Mouse (Mus musculus) neural tube, embryonic 11.5 days (tissue): Measurements from ENCODE around the gene Ccnt2. TPM values are rescaled to one million over a fixed set of nuclear protein-coding genes. Genes with fewer than 3 reads are reported as not detected.
"Not testable (repeated sequence)": the region's sequence is repeated elsewhere in the genome, so short reads cannot be mapped to it uniquely, and the experiment has no call there.

ENCODE experiments used
- ATAC-seq: fragments of 200-750 bp; cut with Nextera tagmentation; 2 replicates; pipeline ENCODE4 v1.8.0; 2017; ENCODE audit warnings: moderate number of reproducible peaks, mild to moderate bottlenecking, moderate TSS enrichment, moderate library complexity; ENCODE audit not compliant: insufficient read depth, low FRiP score, low TSS enrichment
- DNase-seq: peaks from one replicate; pipeline ENCODE4 v3.0.0-alpha.2; 2015; ENCODE audit warnings: low spot score
- H3K27ac ChIP-seq: fragments of 300-500 bp; sonication (generic); 2 replicates; pipeline ENCODE4 v1.5.1; 2014; ENCODE audit warnings: low read depth, mild to moderate bottlenecking, low read length
- H3K27me3 ChIP-seq: fragments of 300-500 bp; sonication (generic); 2 replicates; pipeline ENCODE4 v1.6.1; 2014; ENCODE audit warnings: mild to moderate bottlenecking, low read length, mixed read lengths; ENCODE audit not compliant: control insufficient read depth, insufficient read depth
- H3K36me3 ChIP-seq: fragments of 300-500 bp; sonication (generic); 2 replicates; pipeline ENCODE4 v1.6.1; 2014; ENCODE audit warnings: mild to moderate bottlenecking, low read length, moderate library complexity, mixed read lengths; ENCODE audit not compliant: control insufficient read depth, insufficient read depth
- H3K4me1 ChIP-seq: fragments of 300-500 bp; sonication (generic); 2 replicates; pipeline ENCODE4 v1.6.1; 2014; ENCODE audit warnings: low read length, mixed read lengths; ENCODE audit not compliant: control insufficient read depth, insufficient read depth
- H3K4me2 ChIP-seq: fragments of 300-500 bp; sonication (generic); 2 replicates; pipeline ENCODE4 v1.6.1; 2014; ENCODE audit warnings: low read depth, mild to moderate bottlenecking, moderate library complexity
- H3K4me3 ChIP-seq: fragments of 300-500 bp; sonication (generic); 2 replicates; pipeline ENCODE4 v1.5.1; 2014; ENCODE audit warnings: low read depth, low read length
- H3K9ac ChIP-seq: fragments of 300-500 bp; sonication (generic); 2 replicates; pipeline ENCODE4 v1.6.1; 2014; ENCODE audit warnings: mild to moderate bottlenecking, low read length
- H3K9me3 ChIP-seq: fragments of 300-500 bp; sonication (generic); 2 replicates; pipeline ENCODE4 v1.6.1; 2016; ENCODE audit warnings: low read length; ENCODE audit not compliant: control insufficient read depth
- WGBS: fragments of 180-500 bp; shearing (Covaris S2); extraction: QIAGEN DNeasy Blood & Tissue Kit; methylation state at CpG from one replicate; pipeline ENCODE4 v1.1.7; 2014; 5-methylcytosine and 5-hydroxymethylcytosine counted together
- polyA plus RNA-seq: library from polyadenylated mRNA; unstranded; fragments of >200 nt; fragmentation: Nextera tagmentation; extraction: Ambion mirVana; gene quantifications from 2 replicates; pipeline ENCODE4 v1.2.1, GENCODE M21; 2014

The Ccnt2 gene
- polyA plus RNA-seq, 1 experiment from 2014 or later: 93.1 TPM

DNA sequence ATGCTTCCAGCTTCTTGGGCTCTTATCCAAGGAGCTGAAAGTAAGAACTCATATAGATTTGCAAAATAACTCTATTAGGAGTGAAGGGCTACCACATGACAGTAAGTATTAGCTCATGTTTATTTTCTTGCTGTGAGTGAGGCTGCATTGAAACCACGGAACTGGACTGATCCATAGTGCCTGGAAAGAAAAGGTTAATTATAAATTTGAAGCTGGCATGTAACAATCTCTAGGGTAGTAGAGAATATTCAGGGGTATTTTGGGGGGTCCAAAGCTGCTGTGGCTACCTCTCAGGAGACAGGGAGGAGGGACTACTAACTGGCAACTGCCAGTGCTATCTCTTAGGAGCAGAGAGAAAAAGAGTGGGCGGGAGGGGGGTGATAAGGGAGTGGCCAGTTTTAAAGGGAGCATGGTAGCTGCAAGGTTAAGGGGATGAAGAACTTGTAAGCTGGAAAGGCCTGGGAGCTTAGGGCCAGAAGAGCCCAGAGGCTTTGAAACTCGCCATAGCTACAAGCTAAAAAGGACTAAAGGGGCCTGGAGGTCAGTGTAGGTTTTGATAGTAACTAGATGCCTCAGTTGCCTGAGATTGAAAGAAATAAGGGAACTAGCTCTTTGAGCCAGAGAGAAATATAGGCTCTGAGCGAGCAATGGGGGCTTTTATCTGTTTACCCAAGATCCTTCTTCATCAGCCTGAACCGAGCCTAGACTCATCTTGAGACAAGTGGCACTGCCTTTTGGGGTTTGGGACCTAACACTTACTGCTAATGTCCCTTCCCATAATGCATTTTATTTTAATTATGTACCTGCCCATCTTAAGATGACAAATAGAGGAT lies 17.4 kb upstream of the Ccnt2 start:
- WGBS: 82% methylated on average over 5 of the region's 5 CpGs
- Histone ChIP-seq H3K27me3 (no peaks in the 10 kb centered on the region), H3K4me3 (no peak overlapping the region), H3K4me1 (no peaks in the 10 kb centered on the region), H3K9me3 (no peaks in the 10 kb centered on the region), H3K27ac (no peak overlapping the region), H3K9ac (no peak overlapping the region), H3K36me3 (no peaks in the 10 kb centered on the region), H3K4me2 (no peak overlapping the region)
- DNase-seq (no peak), ATAC-seq (no peak)

DNA sequence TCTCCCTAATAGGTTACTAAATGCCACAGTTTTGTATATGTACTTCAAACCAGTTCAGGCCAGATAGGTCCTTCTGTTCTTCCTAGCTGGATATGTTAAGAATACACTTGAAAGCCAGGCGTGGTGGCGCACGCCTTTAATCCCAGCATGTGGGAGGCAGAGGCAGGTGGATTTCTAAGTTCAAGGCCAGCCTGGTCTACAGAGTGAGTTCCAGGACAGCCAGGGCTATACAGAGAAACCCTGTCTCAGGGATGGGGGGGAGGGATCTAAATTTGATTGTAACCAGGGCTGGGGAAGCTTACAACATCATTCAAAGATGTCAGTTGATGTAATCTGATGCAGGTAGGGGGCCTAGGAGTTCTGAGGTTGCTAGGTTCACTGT lies 16.8 kb upstream of the Ccnt2 start:
- H3K4me1 ChIP-seq, H3K4me2 ChIP-seq, ATAC-seq, H3K27ac ChIP-seq, H3K9ac ChIP-seq, H3K27me3 ChIP-seq, DNase-seq, H3K36me3 ChIP-seq, H3K9me3 ChIP-seq, H3K4me3 ChIP-seq: not testable (repeated sequence)
- 87% methylated on average over 3 of the region's 3 CpGs for WGBS

DNA sequence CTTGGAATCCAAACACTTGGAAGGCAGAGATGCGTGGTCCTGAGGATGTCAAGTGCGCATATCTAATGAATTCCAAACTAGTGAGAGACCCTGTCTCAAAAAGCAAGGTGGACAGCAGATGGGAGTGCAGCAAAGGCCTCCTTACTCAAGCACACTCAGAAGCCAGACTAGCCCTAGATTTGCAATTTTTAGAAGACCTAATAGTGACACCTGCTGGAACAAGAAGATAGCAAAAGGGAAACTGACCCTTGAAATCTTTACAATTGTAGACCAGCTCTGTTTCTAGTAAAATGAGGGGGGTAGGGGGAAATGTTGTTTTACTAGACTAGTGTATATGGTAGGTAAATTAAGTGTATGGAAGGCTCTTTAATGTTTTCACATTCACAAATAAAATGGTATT lies 8.5 kb upstream of the Ccnt2 start:
- WGBS: 71% methylated on average over 2 of the region's 2 CpGs
- Histone ChIP-seq H3K4me2 (no peak overlapping the region), H3K4me1 (no peaks in the 10 kb centered on the region), H3K27ac (no peak overlapping the region), H3K36me3 (no peaks in the 10 kb centered on the region), H3K9me3 (no peaks in the 10 kb centered on the region), H3K27me3 (no peaks in the 10 kb centered on the region), H3K9ac (no peak overlapping the region), H3K4me3 (no peak overlapping the region)
- ATAC-seq: no peak
- no peak for DNase-seq

DNA sequence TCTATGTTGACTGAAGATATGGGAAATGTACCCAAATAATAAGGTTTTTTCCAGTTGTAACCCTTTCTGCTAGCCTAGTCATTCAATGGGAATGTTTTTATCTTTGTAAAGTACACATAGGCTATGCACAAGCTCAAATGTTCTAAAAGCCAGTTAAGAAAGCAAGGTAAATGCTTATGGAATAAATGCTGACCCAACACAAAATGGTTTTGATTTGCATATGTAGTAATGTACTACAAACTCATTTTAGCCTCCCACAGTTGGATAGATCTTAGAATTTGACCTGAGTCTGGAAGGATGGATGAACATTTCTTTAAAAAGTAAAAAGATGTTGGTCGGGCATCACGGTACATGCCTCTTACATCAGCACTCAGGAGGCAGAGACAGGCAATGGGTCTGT lies 7.2 kb upstream of the Ccnt2 start:
- no peaks in the 10 kb centered on the region for H3K4me1 ChIP-seq
- WGBS: 85% methylated on average over 2 of the region's 2 CpGs
- no peak overlapping the region for H3K27ac ChIP-seq

DNA sequence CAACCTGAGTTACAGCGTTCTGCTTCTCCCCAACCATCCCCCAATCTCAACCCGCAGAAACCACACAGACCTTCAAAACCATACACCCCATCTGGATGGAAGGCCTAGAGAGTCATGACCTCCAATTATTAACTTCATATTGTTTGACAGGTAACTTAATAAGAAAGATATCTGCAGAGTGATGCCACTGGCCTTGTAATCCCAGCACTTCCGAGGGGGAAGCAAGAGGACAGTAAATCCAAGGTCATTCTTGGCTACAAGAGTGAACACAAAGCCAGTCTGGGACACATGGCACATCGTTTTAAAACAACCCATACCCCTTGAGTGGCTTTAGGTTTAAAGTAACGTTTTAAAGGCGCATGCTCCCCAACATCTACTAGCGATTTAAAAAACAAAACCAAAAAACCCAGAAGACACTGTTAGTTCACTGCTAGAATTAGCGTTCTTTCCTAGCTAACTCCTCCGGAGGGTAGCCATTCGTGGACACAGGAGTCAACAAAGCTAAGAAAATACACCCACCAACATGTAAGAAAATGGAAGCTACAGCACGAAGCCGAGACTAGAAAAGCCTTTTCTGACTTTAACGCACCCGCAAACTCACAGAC lies 664 bp upstream of the Ccnt2 start:
- peaks cover 3% of the 10 kb centered on the region for H3K4me1 ChIP-seq
- H3K9me3 ChIP-seq: no peaks in the 10 kb centered on the region
- peak; percentile 10 for ATAC-seq
- DNase-seq: no peak
- no peaks in the 10 kb centered on the region for H3K27me3 ChIP-seq
- WGBS: under 1% methylated on average over 14 of the region's 14 CpGs
- 0 out of 2 replicates have a peak overlapping the region, but pooled peaks have one; percentile 29 for H3K27ac ChIP-seq
- H3K4me2 ChIP-seq: peak overlapping the region; percentile 78
- peak overlapping the region; percentile 57 for H3K9ac ChIP-seq
- no peaks in the 10 kb centered on the region for H3K36me3 ChIP-seq
- H3K4me3 ChIP-seq: peak overlapping the region; percentile 93

More for the DNA sequence above, 7.2 kb upstream of the Ccnt2 start:
- Histone ChIP-seq H3K27me3 (no peaks in the 10 kb centered on the region), H3K9ac (no peak overlapping the region), H3K4me3 (no peak overlapping the region), H3K36me3 (no peaks in the 10 kb centered on the region), H3K9me3 (no peaks in the 10 kb centered on the region), H3K4me2 (no peak overlapping the region)
- ATAC-seq (no peak), DNase-seq (no peak)

DNA sequence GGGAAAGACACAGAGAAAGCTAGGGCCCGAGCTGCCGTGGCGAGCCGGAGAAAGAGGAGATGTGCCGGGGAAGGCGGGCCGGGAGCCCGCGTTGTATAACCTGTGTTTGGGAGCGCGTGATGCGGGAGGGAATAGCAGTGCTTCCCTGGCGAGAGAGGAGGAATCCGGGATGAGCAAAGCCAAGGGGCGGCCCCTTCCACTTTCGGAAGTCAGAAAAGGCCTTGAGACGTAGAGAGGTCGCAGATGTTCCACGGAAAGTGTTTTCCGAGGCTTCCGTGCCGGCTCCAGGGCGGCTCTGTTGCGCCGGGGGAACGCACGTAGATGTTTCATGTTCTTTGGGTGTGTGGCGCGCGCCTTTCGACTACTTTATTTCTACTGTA lies 527 bp downstream of the Ccnt2 start:
- Histone ChIP-seq H3K9me3 (no peaks in the 10 kb centered on the region), H3K9ac (peak overlapping the region; percentile 86), H3K4me1 (peaks cover 4% of the 10 kb centered on the region), H3K4me3 (peak overlapping the region; percentile 93), H3K27me3 (no peaks in the 10 kb centered on the region), H3K36me3 (no peaks in the 10 kb centered on the region), H3K4me2 (peak overlapping the region; percentile 74), H3K27ac (peak overlapping the region; percentile 90)
- WGBS: under 1% methylated on average over 31 of the region's 31 CpGs
- ATAC-seq: peak; percentile 48
- DNase-seq: no peak

DNA sequence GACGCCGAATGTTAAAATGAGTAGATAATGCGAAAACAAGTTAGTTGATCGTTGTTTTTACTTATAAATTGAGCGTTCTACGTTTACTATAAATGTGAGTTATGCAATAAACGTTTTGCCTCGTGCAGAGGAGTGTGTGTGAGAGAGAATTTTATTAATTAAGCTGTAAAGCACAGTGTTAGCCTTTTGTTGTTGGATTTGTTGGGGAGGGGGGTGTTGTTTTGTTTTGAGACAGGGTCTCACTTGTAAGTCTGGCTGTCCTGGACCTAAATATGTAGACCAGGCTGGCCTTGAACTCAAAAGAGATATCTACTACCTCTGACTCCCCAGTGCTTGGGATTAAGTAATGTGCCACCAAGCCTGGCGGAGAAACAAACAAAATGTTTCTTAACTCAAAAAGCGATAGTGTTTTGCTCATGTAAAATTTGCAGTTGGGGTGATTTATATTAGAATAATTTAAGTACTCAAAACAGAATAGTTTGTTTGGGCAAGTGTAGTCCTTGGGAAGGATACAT lies 1.3 kb downstream of the Ccnt2 start:
- peak overlapping the region; percentile 93 for H3K4me3 ChIP-seq
- peak overlapping the region; percentile 74 for H3K4me2 ChIP-seq
- DNase-seq: no peak
- H3K27ac ChIP-seq: no peak overlapping the region
- no peaks in the 10 kb centered on the region for H3K9me3 ChIP-seq
- 14% methylated on average over 10 of the region's 10 CpGs for WGBS
- H3K4me1 ChIP-seq: peaks cover 8% of the 10 kb centered on the region
- H3K9ac ChIP-seq: peak overlapping the region; percentile 86
- no peaks in the 10 kb centered on the region for H3K36me3 ChIP-seq
- ATAC-seq: no peak
- no peaks in the 10 kb centered on the region for H3K27me3 ChIP-seq

DNA sequence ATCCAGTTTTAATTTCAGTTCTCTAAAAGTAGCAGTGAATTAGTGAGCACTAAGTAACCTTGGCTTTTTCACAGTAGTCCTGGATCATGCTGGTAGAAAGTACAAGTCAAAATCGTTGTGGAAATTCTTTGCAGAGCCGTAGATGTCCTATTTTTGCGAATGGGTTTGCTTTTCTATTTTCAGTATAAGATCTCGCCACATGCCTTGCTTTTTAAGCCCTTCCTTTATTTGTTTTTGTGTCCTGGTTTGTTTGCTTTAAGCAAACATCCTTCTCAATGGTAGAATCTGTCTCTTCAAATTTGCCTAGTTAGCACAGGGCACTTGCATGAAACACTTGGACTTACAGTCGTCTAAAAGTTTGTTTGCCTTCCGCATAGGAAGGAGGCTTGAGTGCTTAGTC lies 2.3 kb downstream of the Ccnt2 start:
- Histone ChIP-seq H3K27ac (no peak overlapping the region), H3K4me3 (no peak overlapping the region; the same call in 1 of the 2 replicates), H3K27me3 (no peaks in the 10 kb centered on the region), H3K4me2 (0 out of 2 replicates have a peak overlapping the region, but pooled peaks have one; percentile 15), H3K9ac (no peak overlapping the region), H3K36me3 (no peaks in the 10 kb centered on the region), H3K9me3 (no peaks in the 10 kb centered on the region), H3K4me1 (peaks cover 8% of the 10 kb centered on the region)
- WGBS: 69% methylated on average over 6 of the region's 6 CpGs
- DNase-seq (no peak), ATAC-seq (no peak)

DNA sequence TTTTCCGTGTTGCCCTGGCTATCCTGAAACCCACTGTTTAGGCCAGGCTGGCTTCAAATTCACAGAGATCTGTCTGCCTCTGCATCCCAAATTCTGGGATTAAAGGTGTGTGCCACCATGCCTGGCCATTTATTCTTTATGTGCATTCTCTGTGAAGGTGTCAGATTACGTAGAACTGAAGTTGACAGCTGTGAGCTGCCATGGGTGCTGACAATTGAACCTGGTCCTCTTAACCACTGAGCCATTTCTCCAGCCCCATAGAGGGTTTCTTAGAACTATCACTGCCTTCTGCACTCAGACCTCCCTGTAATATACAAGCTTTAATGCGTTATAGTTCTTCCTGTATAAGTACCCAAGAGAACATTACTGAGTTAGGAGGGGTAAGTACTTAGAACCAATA lies 4.6 kb downstream of the Ccnt2 start:
- H3K9me3 ChIP-seq: no peaks in the 10 kb centered on the region
- H3K4me2 ChIP-seq: no peak overlapping the region
- no peak overlapping the region for H3K27ac ChIP-seq
- H3K4me3 ChIP-seq: no peak overlapping the region
- H3K27me3 ChIP-seq: no peaks in the 10 kb centered on the region
- H3K4me1 ChIP-seq: peaks cover 8% of the 10 kb centered on the region
- ATAC-seq (no peak), DNase-seq (no peak)
- H3K9ac ChIP-seq: no peak overlapping the region
- 90% methylated on average over 3 of the region's 3 CpGs for WGBS
- H3K36me3 ChIP-seq: no peaks in the 10 kb centered on the region
